Mouse (Mus musculus) MEL (cell line): Measurements from ENCODE around the gene Rapgef4.

ENCODE experiments used
- CTCF ChIP-seq, 3 experiments: IDR thresholded peaks in 2 of 3; conservative IDR thresholded peaks in 1 of 3; 2 replicates each; pipeline ENCODE4 v1.5.1; 2011 to 2012; ENCODE audit warnings: low read length in 3 of 3, low read depth in 2 of 3, mild to moderate bottlenecking in 2 of 3, improper control_type of control experiment in 1 of 3, inconsistent platforms in 1 of 3, mixed read lengths in 1 of 3, moderate library complexity in 1 of 3; ENCODE audit not compliant: control insufficient read depth in 1 of 3, insufficient read depth in 1 of 3, poor library complexity in 1 of 3, severe bottlenecking in 1 of 3
- ELF1 ChIP-seq: IDR thresholded peaks from 2 replicates; pipeline ENCODE4 v1.6.1; 2014; ENCODE audit warnings: low read depth, mild to moderate bottlenecking, inconsistent platforms, low read length, improper control_type of control experiment, moderate library complexity

GRCm38 (mm10) chr2:72281971-72282370 is 300.9 kb downstream of the Rapgef4 start:
- no peak for TF ChIP-seq ELF1
- TF ChIP-seq CTCF (IDR thresholded peaks at IDR 0.05 in 2 of 3, conservative IDR thresholded peaks at IDR 0.05 in 1 of 3; ENCODE audit: control insufficient read depth in 1 of 3, insufficient read depth in 1 of 3, low read depth in 2 of 3, low read length in 3 of 3, poor library complexity in 1 of 3, severe bottlenecking in 1 of 3) = no peak
